Mouse (Mus musculus) testis, adult 2 months (tissue): ENCODE results near the gene Cdc42ep4.

Experiments
- CTCF ChIP-seq: fragments of 200-500 bp; IDR thresholded peaks from 2 replicates; pipeline ENCODE4 v1.5.1; 2012; ENCODE audit warnings: low read depth, mild to moderate bottlenecking, inconsistent platforms, low read length, moderate library complexity; ENCODE audit not compliant: control insufficient read depth, insufficient read depth, insufficient replicate concordance
- POLR2A ChIP-seq: fragments of 200-500 bp; IDR thresholded peaks from 2 replicates; pipeline ENCODE4 v1.6.1; 2012; ENCODE audit warnings: low read depth, mild to moderate bottlenecking, inconsistent platforms, low read length, moderate library complexity; ENCODE audit not compliant: control insufficient read depth

GRCm38 (mm10) chr11:113779680-113780041, 28.0 kb upstream of the Cdc42ep4 start:
- TF ChIP-seq POLR2A (no peak), CTCF (no peak)
